ENCODE assay signal across 8 mouse cellular contexts in the genomic region with DNA sequence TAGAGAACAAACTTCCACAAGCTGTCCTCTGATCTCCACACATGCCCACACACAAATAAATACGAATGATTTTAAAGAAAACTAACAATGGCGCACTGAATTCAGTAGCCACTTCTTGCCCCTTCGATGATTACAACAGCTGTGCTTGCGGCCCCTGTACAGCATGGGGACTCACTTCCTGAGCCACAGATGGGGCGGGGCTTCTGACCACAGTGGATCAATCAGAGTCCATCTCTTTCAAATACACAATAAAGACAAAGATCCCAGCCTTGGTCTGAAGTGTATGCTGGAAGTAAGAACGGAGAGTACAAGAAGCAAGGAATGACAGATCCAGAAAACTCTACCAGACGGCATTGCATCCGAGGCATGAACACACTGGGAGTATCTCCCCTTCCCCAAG.
DNase-seq lines count a peak whose midpoint lies in the region; ATAC-seq lines count a peak whose summit lies in the region.

No protein-coding gene starts in this region.

- peaks cover 57% of the 10 kb centered on the region for H3K4me1 ChIP-seq in heart, embryonic 11.5 days (ENCODE audit: control insufficient read depth, insufficient read depth, low read length)
- peaks cover 24% of the 10 kb centered on the region for H3K4me1 ChIP-seq in hindbrain, embryonic 13.5 days (replicated peaks)
- H3K4me1 ChIP-seq in midbrain, embryonic 12.5 days = peaks cover 29% of the 10 kb centered on the region

- H3K9ac ChIP-seq in heart, embryonic 11.5 days (ENCODE audit: low read depth, low read length) = no peak overlapping the region
- no peak overlapping the region for H3K9ac ChIP-seq in hindbrain, embryonic 13.5 days
- no peak overlapping the region for H3K9ac ChIP-seq in midbrain, embryonic 12.5 days (replicated peaks)

- peak overlapping the region; percentile 37 for H3K4me2 ChIP-seq in heart, embryonic 11.5 days
- peak overlapping the region; percentile 28 for H3K4me2 ChIP-seq in hindbrain, embryonic 13.5 days
- peak overlapping the region; percentile 23; the same call in 1 of the 2 replicates for H3K4me2 ChIP-seq in midbrain, embryonic 12.5 days (replicated peaks)

- no peaks in the 10 kb centered on the region for H3K27me3 ChIP-seq in heart, embryonic 11.5 days (ENCODE audit: control insufficient read depth, insufficient read depth, low read length)
- no peaks in the 10 kb centered on the region for H3K27me3 ChIP-seq in hindbrain, embryonic 13.5 days
- no peaks in the 10 kb centered on the region for H3K27me3 ChIP-seq in midbrain, embryonic 12.5 days

- intact Hi-C loops in heart, postnatal 14 days (cut with DNase I) = no loop called here
- intact Hi-C loops in left cerebral cortex, postnatal 36 days (cut with DNase I) = no loop called here

- H3K9me3 ChIP-seq in heart, embryonic 11.5 days (replicated peaks; ENCODE audit: control insufficient read depth, low read length) = no peaks in the 10 kb centered on the region
- H3K9me3 ChIP-seq in hindbrain, embryonic 13.5 days = no peaks in the 10 kb centered on the region
- H3K9me3 ChIP-seq in midbrain, embryonic 12.5 days = no peaks in the 10 kb centered on the region

- H3K27ac ChIP-seq in heart, embryonic 11.5 days (ENCODE audit: low read depth, low read length) = 0 out of 2 replicates have a peak overlapping the region, but pooled peaks have one; percentile 10
- H3K27ac ChIP-seq in hindbrain, embryonic 13.5 days = peak overlapping the region; percentile 50; the same call in 1 of the 2 replicates
- 0 out of 2 replicates have a peak overlapping the region, but pooled peaks have one; percentile 25 for H3K27ac ChIP-seq in midbrain, embryonic 12.5 days (replicated peaks)

- no peak for ATAC-seq in heart, embryonic 11.5 days (replicated peaks; ENCODE audit: insufficient number of reproducible peaks, low FRiP score, low TSS enrichment)
- no peak for ATAC-seq in hindbrain, embryonic 13.5 days (ENCODE audit: low FRiP score)
- ATAC-seq in midbrain, embryonic 12.5 days (ENCODE audit: low FRiP score, low read depth) = no peak

- no peak for DNase-seq in heart, postnatal 14 days
- DNase-seq in embryo, embryonic 10 days (ENCODE audit: low spot score) = peak; percentile 66
- no peak for DNase-seq in spleen, adult 12 weeks (ENCODE audit: low spot score)
- DNase-seq in thymus, postnatal 25 days = no peak
- DNase-seq in left cerebral cortex, postnatal 36 days (ENCODE audit: low spot score in 2 of 2) = no peak

- H3K36me3 ChIP-seq in heart, embryonic 11.5 days (ENCODE audit: control insufficient read depth, insufficient read depth, low read length) = no peaks in the 10 kb centered on the region
- H3K36me3 ChIP-seq in hindbrain, embryonic 13.5 days = no peaks in the 10 kb centered on the region
- no peaks in the 10 kb centered on the region for H3K36me3 ChIP-seq in midbrain, embryonic 12.5 days

- WGBS in heart, embryonic 11.5 days (ENCODE audit: insufficient replicate concordance) = 58% methylated on average over 8 of the region's 8 CpGs
- WGBS in hindbrain, embryonic 13.5 days = 42% methylated on average over 8 of the region's 8 CpGs
- 61% methylated on average over 8 of the region's 8 CpGs for WGBS in midbrain, embryonic 12.5 days

- H3K4me3 ChIP-seq in heart, embryonic 11.5 days (ENCODE audit: low read depth, low read length) = no peak overlapping the region
- H3K4me3 ChIP-seq in hindbrain, embryonic 13.5 days = no peak overlapping the region
- no peak overlapping the region for H3K4me3 ChIP-seq in midbrain, embryonic 12.5 days
